Mouse (Mus musculus): ENCODE measurements around the gene Phf11c.
"Not testable (repeated sequence)": the region's sequence is repeated elsewhere in the genome, so short reads cannot be mapped to it uniquely, and the experiment has no call there.

The Phf11c gene

GRCm38 (mm10) chr14:59395281-59395680, at the start of gene Phf11c:
Phf11c (minus strand) TSS chr14:59395381.
- no peak for DNase-seq (ENCODE audit: low spot score in 2 of 2)

- DNase-seq (ENCODE audit: low spot score in 2 of 2), result no peak
These were observed 46.3 kb upstream of the Phf11c start for GRCm38 (mm10) chr14:59441472-59441805.

- DNase-seq (ENCODE audit: low spot score in 2 of 2), result peak; percentile 89 to 94
These were observed 45.6 kb upstream of the Phf11c start, which contains the start of the genes Setdb2 and Cab39l for GRCm38 (mm10) chr14:59440558-59441471. Setdb2 (minus strand) TSS chr14:59440884. Cab39l (plus strand) TSS chr14:59440972.

- DNase-seq (ENCODE audit: low spot score in 2 of 2), result no peak
These were observed 44.9 kb upstream of the Phf11c start for GRCm38 (mm10) chr14:59440039-59440438.

DNA sequence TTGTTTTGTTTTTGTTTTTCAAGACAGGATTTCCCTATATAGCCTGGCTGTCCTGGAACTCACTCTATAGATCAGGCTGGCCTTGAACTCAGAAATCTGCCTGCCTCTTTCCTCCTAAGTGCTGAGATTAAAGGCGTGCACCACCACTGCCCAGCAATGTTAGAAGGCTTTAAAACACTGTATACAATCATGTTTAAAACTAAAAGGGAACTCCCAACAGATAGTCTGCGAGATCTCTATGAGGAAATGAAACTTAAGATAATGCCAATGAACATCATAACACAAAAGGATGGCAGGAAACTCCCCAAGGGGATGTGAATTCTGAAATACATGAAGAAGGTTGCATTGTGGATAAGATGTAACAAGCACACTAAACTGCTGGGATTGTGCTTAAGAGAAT, 43.3 kb upstream of the Phf11c start:
- DNase-seq (ENCODE audit: low spot score in 2 of 2), result no peak

- DNase-seq (ENCODE audit: low spot score in 2 of 2), result no peak
These were observed 42.2 kb upstream of the Phf11c start for GRCm38 (mm10) chr14:59437398-59437797.

DNA sequence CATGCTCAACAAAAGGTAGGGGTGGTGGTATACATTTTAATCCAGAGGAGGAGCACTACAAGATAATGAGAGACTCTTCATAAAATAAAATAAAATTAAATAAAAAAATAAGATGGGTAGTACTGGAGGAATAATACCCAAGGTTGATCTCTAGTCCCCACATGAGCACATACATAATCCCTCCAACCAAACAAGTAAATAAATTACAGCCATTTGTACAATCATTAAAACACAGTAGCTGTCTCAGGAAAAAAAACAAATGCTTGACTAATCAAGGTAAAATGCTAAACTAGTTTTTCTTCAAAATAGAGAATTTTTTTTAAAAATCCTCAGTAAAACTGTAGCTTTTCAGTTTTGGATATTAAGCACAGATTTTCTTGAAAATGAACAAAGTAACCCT, 40.0 kb upstream of the Phf11c start:
- no peak for DNase-seq (ENCODE audit: low spot score in 2 of 2)

DNA sequence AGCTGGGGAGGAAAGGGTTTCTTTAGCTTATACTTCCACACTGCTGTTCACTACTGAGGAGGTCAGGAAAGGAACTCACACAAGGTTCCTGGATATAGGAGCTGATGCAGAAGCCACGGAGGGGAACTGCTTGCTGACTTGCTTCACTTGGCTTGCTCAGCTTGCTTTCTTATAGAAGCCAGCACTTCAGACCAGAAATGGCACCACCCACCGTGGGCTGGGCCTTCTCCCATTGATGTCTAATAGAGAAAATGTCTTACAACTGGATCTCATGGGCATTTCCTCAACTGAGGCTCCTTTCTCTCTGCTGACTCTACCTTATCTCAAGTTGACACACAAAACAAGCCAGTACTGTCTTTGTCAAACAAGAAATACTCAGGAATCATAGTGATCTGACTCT, 38.7 kb upstream of the Phf11c start:
- no peak for DNase-seq (ENCODE audit: low spot score in 2 of 2)

- no peak for DNase-seq (ENCODE audit: low spot score in 2 of 2)
These were observed 35.4 kb upstream of the Phf11c start for GRCm38 (mm10) chr14:59430556-59430955.

GRCm38 (mm10) chr14:59422912-59423663, 27.9 kb upstream of the Phf11c start:
- no peak for DNase-seq (ENCODE audit: low spot score in 2 of 2)

DNA sequence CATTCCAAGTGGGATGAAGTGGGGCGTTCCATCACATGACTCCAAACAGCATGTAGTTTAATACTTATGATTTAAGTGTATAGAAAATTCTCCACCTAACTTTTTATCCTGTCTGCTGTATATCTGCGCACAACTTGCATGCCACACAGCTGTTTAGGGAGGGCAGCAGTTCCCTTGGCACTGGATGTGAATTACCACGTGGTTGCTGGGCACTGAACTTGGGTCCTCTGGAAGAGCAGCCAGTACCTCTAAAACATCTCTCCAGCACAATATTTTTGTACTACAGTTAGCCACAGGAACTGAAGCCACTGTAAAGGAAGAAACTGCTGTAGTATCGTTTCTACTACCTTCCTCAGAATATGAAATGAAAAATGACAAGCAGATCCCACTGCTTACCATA, 23.0 kb upstream of the Phf11c start:
- DNase-seq (ENCODE audit: low spot score in 2 of 2), result no peak

- not testable (repeated sequence) for DNase-seq (ENCODE audit: low spot score in 2 of 2)
These were observed 19.8 kb upstream of the Phf11c start for GRCm38 (mm10) chr14:59414979-59415378.

GRCm38 (mm10) chr14:59396999-59397398, 1.8 kb upstream of the Phf11c start:
- DNase-seq (ENCODE audit: low spot score in 2 of 2), result no peak

GRCm38 (mm10) chr14:59390181-59390580, 5.0 kb downstream of the Phf11c start:
- peak; percentile 13 to 29 for DNase-seq (ENCODE audit: low spot score in 2 of 2)

DNA sequence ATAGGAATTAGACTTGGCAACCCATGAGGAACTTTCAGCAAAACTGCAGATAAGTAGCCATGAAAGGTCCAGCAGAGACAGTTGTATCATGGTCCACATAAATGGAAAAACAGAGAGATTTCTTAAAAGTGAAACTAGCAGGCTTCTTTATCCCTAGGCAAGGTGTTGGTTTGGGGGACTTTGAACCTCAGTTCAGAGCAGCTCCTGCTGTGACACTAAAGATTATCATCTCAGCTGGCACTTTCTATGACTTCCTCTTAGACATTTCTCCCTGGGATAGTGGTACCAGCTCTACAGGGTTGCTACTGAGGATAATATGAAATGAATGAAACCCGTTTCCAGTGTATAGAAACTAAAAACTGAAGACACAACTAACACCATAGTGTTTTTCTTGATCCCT, 5.6 kb downstream of the Phf11c start:
- DNase-seq (ENCODE audit: low spot score in 2 of 2), result no peak

DNA sequence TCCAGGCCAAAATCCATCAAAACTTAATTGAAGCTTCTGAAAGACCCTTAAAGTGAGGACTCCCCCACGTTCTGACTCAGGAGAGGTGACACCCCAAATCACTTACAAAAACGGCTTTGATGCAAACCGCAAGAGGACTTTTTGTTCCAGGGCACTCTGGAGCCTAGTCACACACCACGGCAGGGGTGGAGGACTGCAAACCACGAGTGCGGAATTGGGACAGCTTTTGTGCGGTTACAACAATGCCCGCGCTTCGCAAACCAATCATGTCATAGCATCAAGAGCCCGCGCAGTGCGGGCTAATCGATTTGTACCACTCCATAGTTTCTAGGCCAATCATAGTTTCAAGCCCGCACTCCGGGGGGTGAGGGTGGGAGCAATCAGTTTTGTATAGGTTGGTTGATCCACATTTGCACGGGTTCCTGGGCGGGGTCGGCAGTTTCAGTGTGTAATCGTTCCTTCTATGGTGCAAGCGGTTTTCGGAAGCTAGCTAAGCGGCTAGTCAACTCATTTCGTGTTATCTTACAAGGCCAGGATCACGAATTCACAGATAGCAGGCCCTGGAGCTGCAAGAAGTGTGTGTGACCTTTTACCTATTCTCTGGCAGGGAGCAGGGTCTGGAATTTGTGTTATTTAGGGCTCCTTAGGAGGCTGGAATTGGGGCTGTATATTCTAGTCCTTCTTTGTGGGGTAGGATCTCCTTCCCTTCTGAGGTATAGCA, 24.7 kb downstream of the Phf11c start:
- no peak for DNase-seq (ENCODE audit: low spot score in 2 of 2)

- DNase-seq (ENCODE audit: low spot score in 2 of 2), result no peak
These were observed 28.6 kb downstream of the Phf11c start for GRCm38 (mm10) chr14:59366386-59367105.

DNA sequence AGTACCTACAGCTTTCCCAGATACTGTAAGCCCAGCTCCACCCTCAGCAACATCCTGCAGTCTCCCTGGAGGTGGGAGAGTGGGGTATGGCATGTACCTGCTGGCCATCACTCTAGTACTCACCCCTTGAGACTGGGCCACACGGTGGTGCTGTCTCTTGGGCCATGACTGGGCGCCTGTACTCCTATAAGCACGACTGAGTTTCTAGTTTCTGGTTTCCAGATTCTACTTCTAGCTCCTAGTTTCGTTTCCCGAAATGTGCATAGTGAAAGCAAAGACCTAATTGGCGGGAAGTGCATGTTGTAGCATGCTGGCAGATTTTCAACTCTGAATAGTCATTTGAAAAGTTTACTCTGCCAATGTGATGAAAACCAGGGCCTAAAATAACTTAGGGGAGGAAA, 29.9 kb downstream of the Phf11c start, which contains the start of gene Phf11d:
Phf11d (minus strand) TSS at position 227 of the 401 bp plus-strand sequence.
- DNase-seq (ENCODE audit: low spot score in 2 of 2), result peak in 1 of 2 experiments; percentile 3

DNA sequence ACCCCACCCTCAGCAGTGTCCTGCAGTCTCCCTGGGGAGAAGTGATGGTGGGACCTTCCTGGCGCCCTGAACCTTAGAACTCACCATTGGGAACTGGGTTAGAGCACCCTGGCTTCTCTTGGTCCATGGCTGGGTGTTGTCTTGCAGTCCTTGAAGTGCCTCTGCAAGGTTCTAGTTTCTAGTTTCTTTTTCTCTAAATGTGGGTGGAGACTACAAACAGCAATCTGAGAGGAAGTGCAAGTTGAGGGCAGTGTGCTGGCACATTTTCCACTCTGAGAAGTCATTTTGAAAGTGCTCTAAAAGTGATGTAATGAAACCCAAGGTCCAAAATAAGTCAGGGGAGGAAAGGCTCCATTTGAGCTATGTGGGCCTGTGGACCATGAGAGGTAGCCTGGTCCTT, 54.0 kb downstream of the Phf11c start, which contains the start of gene Phf11b:
Phf11b (minus strand) TSS at position 163 of the 400 bp plus-strand sequence.
- not testable (repeated sequence) for DNase-seq (ENCODE audit: low spot score in 2 of 2)

DNA sequence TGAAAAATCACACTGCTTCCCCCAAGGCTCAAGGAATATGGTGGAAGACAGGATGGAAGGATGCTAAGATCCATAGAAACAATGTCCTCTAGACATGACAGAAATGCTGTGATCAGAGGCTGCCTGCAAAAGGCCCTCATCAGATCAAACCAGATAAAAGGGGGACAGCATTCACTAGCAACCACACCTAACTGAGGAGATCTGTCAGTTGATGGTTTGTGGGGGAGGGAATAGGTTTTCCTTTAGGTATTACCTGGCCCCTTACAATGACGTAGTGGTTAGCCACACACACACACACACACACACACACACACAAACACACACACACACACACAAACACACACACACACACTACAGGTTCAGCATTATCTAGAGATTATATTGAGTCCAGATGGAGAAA, 55.6 kb downstream of the Phf11c start:
- no peak for DNase-seq (ENCODE audit: low spot score in 2 of 2)

DNA sequence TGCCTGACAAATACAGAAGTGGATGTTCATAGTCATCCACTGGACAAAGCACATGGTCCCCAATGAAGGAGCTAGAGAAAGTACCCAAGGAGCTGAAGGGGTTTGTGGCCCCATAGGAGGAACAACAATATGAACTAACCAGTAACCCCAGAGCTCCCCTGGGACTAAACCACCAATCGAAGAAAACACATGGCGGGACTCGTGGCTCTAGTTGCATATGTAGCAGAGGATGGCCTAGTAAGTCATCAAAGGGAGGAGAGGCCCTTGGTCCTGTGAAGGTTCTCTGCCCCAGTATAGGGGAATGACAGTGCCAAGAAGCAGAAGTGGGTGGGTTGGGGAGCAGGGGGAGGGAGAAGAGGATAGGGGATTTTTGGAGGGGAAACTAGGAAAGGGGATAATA, 59.1 kb downstream of the Phf11c start:
- DNase-seq (ENCODE audit: low spot score in 2 of 2), result not testable (repeated sequence)

All from frontal cortex, postnatal 14 days (tissue).